Mouse (Mus musculus) myocyte (in vitro differentiated cells): ENCODE data around the gene Meis2. TPM values are rescaled to one million over a fixed set of nuclear protein-coding genes. Genes with fewer than 3 reads are reported as not detected.

Experiments used
- H3K27me3 ChIP-seq: one replicate; pipeline ENCODE4 v1.6.1; 2011; ENCODE audit not compliant: control insufficient read depth, insufficient read depth, insufficient read length
- H3K36me3 ChIP-seq: one replicate; pipeline ENCODE4 v1.6.1; 2011; ENCODE audit not compliant: control insufficient read depth, insufficient read depth
- H3K4me2 ChIP-seq: one replicate; pipeline ENCODE4 v1.6.1; 2011; ENCODE audit warnings: low read depth, control low read depth
- H3K4me3 ChIP-seq: one replicate; pipeline ENCODE4 v1.5.1; 2011; ENCODE audit warnings: mild to moderate bottlenecking, control low read depth, moderate library complexity
- H3K79me2 ChIP-seq: one replicate; pipeline ENCODE4 v1.6.1; 2011; ENCODE audit not compliant: control insufficient read depth, insufficient read depth
- H3ac ChIP-seq: one replicate; pipeline ENCODE4 v1.6.1; 2011; ENCODE audit not compliant: control insufficient read depth, insufficient read length
- CEBPB ChIP-seq: IDR thresholded peaks from 2 replicates; pipeline ENCODE4 v1.6.1; 2011; ENCODE audit warnings: mild to moderate bottlenecking, moderate library complexity; ENCODE audit not compliant: poor library complexity, insufficient read depth, severe bottlenecking
- E2F4 ChIP-seq: IDR thresholded peaks from one replicate; pipeline ENCODE4 v1.6.1; 2011; ENCODE audit warnings: mild to moderate bottlenecking, control low read depth, moderate library complexity; ENCODE audit not compliant: insufficient read depth
- MAX ChIP-seq: IDR thresholded peaks from one replicate; pipeline ENCODE4 v1.6.1; 2011; ENCODE audit warnings: low read depth, mild to moderate bottlenecking, control low read depth
- MYOD1 ChIP-seq, 3 experiments: IDR thresholded peaks; one replicate each; pipeline ENCODE4 v1.6.1; 2011; ENCODE audit warnings: control low read depth in 2 of 3, low read depth in 2 of 3, mild to moderate bottlenecking in 2 of 3, moderate library complexity in 1 of 3; ENCODE audit not compliant: insufficient read length in 2 of 3, control insufficient read depth in 1 of 3
- MYOG ChIP-seq, 3 experiments: IDR thresholded peaks; one replicate each; pipeline ENCODE4 v1.6.1; 2011; ENCODE audit warnings: control low read depth in 2 of 3, low read depth in 2 of 3, mild to moderate bottlenecking in 2 of 3; ENCODE audit not compliant: insufficient read length in 2 of 3, control insufficient read depth in 1 of 3, insufficient read depth in 1 of 3
- POLR2A ChIP-seq: IDR thresholded peaks from one replicate; pipeline ENCODE4 v1.6.1; 2011; ENCODE audit warnings: low read depth, mild to moderate bottlenecking, control low read depth, moderate library complexity; ENCODE audit not compliant: insufficient read length
- POLR2AphosphoS2 ChIP-seq: IDR thresholded peaks from one replicate; pipeline ENCODE4 v1.6.1; 2011; ENCODE audit warnings: low read depth, control low read depth; ENCODE audit not compliant: insufficient read length
- REST ChIP-seq: IDR thresholded peaks from one replicate; pipeline ENCODE4 v1.6.1; 2011; ENCODE audit warnings: mild to moderate bottlenecking, control low read depth, moderate library complexity; ENCODE audit not compliant: insufficient read depth, insufficient read length
- SRF ChIP-seq: IDR thresholded peaks from one replicate; pipeline ENCODE4 v1.6.1; 2011; ENCODE audit warnings: low read depth; ENCODE audit not compliant: control insufficient read depth, insufficient read length
- TCF12 ChIP-seq: IDR thresholded peaks from one replicate; pipeline ENCODE4 v1.6.1; 2011; ENCODE audit warnings: mild to moderate bottlenecking, control low read depth; ENCODE audit not compliant: poor library complexity, insufficient read depth, severe bottlenecking
- TCF3 ChIP-seq: IDR thresholded peaks from one replicate; pipeline ENCODE4 v1.6.1; 2011; ENCODE audit warnings: low read depth, control low read depth; ENCODE audit not compliant: insufficient read length
- USF1 ChIP-seq: IDR thresholded peaks from one replicate; pipeline ENCODE4 v1.6.1; 2011; ENCODE audit warnings: low read depth, mild to moderate bottlenecking, control low read depth, moderate library complexity
- polyA plus RNA-seq: library from polyadenylated mRNA; unstranded; fragments of >200 nt; fragmentation: generic; extraction: Trizol; gene quantifications from one replicate; pipeline ENCODE4 v1.2.1, GENCODE M21; 2012; ENCODE audit warnings: missing spikeins

Gene Meis2
- polyA plus RNA-seq, 1 experiment, result 9.3 TPM

- Histone ChIP-seq H3ac (no peak overlapping the region), H3K4me3 (no peak overlapping the region), H3K4me2 (no peak overlapping the region), H3K79me2 (peaks cover 69% of the 10 kb centered on the region), H3K27me3 (no peaks in the 10 kb centered on the region), H3K36me3 (peaks cover 21% of the 10 kb centered on the region)
- no peak for TF ChIP-seq MYOG (IDR thresholded peaks at IDR 0.05; ENCODE audit: control insufficient read depth in 1 of 3, insufficient read depth in 1 of 3, insufficient read length in 2 of 3, low read depth in 2 of 3)
Measured at GRCm38 (mm10) chr2:116058511-116058910, 7.1 kb downstream of the Meis2 start.

DNA sequence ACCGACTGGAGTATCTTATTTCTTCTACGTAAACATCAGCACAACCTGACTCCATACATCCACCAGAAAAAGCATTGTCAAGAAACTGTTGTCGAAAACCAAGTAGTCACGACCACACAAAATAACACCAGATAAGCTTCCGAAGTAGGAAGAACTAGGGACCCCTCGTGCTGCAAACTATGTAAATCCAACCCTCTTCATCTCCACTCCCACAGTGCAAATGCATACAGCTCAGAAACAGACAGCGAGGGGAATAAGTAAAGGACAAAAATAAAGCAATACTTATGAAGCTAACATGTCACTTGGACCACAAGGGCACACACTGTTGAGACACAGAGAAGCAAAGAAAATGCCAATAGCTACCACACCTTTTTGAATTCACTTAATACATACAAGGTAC, 8.8 kb downstream of the Meis2 start:
- Histone ChIP-seq H3K36me3 (peaks cover 24% of the 10 kb centered on the region), H3ac (no peak overlapping the region), H3K27me3 (no peaks in the 10 kb centered on the region), H3K79me2 (peaks cover 69% of the 10 kb centered on the region), H3K4me3 (no peak overlapping the region), H3K4me2 (no peak overlapping the region)
- no peak for TF ChIP-seq SRF
- no peak for TF ChIP-seq POLR2AphosphoS2
- TF ChIP-seq E2F4, result no peak
- no peak for TF ChIP-seq TCF12
- TF ChIP-seq POLR2A, result no peak
- no peak for TF ChIP-seq TCF3
- TF ChIP-seq MAX, result no peak

GRCm38 (mm10) chr2:116055686-116056620, 9.7 kb downstream of the Meis2 start:
- Histone ChIP-seq H3K36me3 (peaks cover 24% of the 10 kb centered on the region), H3K27me3 (no peaks in the 10 kb centered on the region), H3K79me2 (peaks cover 73% of the 10 kb centered on the region), H3K4me2 (no peak overlapping the region), H3ac (no peak overlapping the region), H3K4me3 (no peak overlapping the region)
- TF ChIP-seq TCF3, result no peak
- no peak for TF ChIP-seq MAX
- no peak for TF ChIP-seq REST
- TF ChIP-seq CEBPB, result no peak
- TF ChIP-seq SRF, result no peak

DNA sequence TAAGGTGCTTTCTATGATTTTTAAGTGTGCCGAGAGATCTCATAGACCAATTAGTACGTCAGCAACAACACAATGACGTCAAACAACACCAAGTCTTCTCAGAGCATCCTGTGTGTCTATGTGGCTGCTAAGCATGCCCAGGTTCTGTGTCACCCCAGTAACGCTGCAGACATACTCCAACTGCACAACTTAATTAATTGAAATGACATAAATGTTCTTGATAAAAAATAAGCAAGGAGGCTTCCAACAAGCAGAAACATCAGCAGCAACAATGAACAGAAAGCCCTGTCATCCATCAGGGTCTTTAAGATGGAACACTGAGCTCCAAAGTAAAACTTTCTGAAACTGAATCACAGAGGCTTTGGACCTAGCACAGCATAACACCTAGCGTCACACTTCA, 11.7 kb downstream of the Meis2 start:
- H3K4me2 ChIP-seq, result no peak overlapping the region
- peaks cover 25% of the 10 kb centered on the region for H3K36me3 ChIP-seq

DNA sequence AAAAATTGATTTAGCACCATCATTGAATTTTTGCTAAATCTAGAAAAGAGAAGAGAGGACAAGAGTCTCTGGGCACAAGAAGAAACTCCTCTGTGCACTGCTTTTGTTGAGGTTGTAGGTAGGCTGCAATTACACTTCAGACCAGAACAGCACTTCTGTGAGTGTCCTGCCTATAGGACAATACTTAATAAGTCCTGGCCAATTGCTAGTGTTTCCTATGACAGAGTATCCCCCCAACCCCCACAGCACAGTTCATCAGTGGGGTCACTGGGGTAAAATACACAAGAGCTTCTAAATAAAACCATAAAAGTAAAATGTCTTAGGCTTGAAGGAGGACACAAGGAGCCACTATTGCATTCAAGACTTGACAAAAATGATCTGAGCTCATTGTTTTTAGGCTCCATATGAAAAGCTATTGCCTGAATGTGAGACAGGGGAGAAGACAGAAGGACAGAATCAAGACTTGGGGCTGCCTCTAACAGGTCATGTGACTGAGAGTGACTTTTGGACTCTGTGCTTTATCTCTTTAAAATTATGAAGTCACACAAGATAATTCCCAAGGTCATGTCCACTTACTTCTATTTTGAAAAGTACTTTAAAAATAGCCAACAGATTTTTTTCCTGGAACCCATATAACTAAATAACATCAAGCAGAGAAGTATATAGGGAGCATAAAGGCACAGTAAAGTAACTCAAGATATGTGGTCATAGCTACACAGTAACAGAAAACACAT, 12.8 kb downstream of the Meis2 start:
- H3K27me3 ChIP-seq, result no peaks in the 10 kb centered on the region
- no peak overlapping the region for H3K4me2 ChIP-seq
- H3ac ChIP-seq, result no peak overlapping the region
- H3K4me3 ChIP-seq, result no peak overlapping the region
- peaks cover 26% of the 10 kb centered on the region for H3K36me3 ChIP-seq
- peaks cover 75% of the 10 kb centered on the region for H3K79me2 ChIP-seq
- TF ChIP-seq TCF3, result no peak
- TF ChIP-seq REST, result no peak

More for the DNA sequence above, 11.7 kb downstream of the Meis2 start:
- Histone ChIP-seq H3ac (no peak overlapping the region), H3K27me3 (no peaks in the 10 kb centered on the region), H3K79me2 (peaks cover 81% of the 10 kb centered on the region), H3K4me3 (no peak overlapping the region)
- TF ChIP-seq USF1 (no peak), MAX (no peak), CEBPB (no peak), SRF (no peak), MYOD1 (IDR thresholded peaks at IDR 0.05; ENCODE audit: control insufficient read depth in 1 of 3, insufficient read length in 2 of 3, low read depth in 2 of 3) (no peak), REST (no peak), TCF12 (no peak), POLR2AphosphoS2 (no peak), POLR2A (no peak), MYOG (IDR thresholded peaks at IDR 0.05; ENCODE audit: control insufficient read depth in 1 of 3, insufficient read depth in 1 of 3, insufficient read length in 2 of 3, low read depth in 2 of 3) (no peak), TCF3 (no peak), E2F4 (no peak)
